32 mouse cellular contexts compared by ENCODE assay signal in genomic region chr2:144386296-144386695, GRCm38 (mm10). TPM values are rescaled to one million over a fixed set of nuclear protein-coding genes. Genes with fewer than 3 reads are reported as not detected.
DNase-seq lines count a peak whose midpoint lies in the region; ATAC-seq and TF ChIP-seq lines count a peak whose summit lies in the region.
"Had no signal": no experiment of that assay in that cellular context is flagged by ENCODE, and none has a peak within 500 bp of the region (broad histone marks: within the 10 kb centered on the region; RNA-seq: fewer than 3 reads in every experiment).

No protein-coding gene starts in this region.

- intact Hi-C loops in gastrocnemius, adult 2 months (cut with DNase I), result loop anchor here (10.0 kb wide), 1 partner anchor 209 kb away; the partner anchor contains the start of genes Dtd1 and Smim26
- intact Hi-C loops in heart, postnatal 36 days (cut with DNase I), result no loop called here

- no peak overlapping the region for H3K4me3 ChIP-seq in gastrocnemius, adult 2 months
- no peak overlapping the region for H3K4me3 ChIP-seq in heart, embryonic 14.5 days (ENCODE audit: control insufficient read depth in 1 of 2, insufficient read depth in 1 of 2, low read depth in 1 of 2, low read length in 2 of 2)
- H3K4me3 ChIP-seq in heart, embryonic 10.5 days, result no peak overlapping the region
- H3K4me3 ChIP-seq in heart, postnatal 0 days (ENCODE audit: low read depth, low read length), result no peak overlapping the region
- H3K4me3 ChIP-seq: embryonic facial prominence, embryonic 13.5 days; forebrain, embryonic 10.5 days; forebrain, embryonic 13.5 days; hindbrain, embryonic 10.5 days; hindbrain, embryonic 13.5 days; intestine, embryonic 15.5 days had no signal

- H3K9ac ChIP-seq in heart, embryonic 14.5 days (ENCODE audit: low read length), result no peak overlapping the region
- H3K9ac ChIP-seq in heart, postnatal 0 days (replicated peaks; ENCODE audit: low read depth, low read length), result no peak overlapping the region
- H3K9ac ChIP-seq: embryonic facial prominence, embryonic 13.5 days; forebrain, embryonic 13.5 days; hindbrain, embryonic 13.5 days; intestine, embryonic 15.5 days had no signal

- no peak for TF ChIP-seq EP300 in heart, postnatal 0 days (IDR thresholded peaks at IDR 0.05; ENCODE audit: low read depth)

- DNase-seq in gastrocnemius, adult 2 months, result peak; percentile 21
- no peak for DNase-seq in gastrocnemius, postnatal 4 days (ENCODE audit: low spot score in 2 of 2)
- DNase-seq in heart, embryonic 10.5 days (ENCODE audit: low spot score), result no peak
- no peak for DNase-seq in heart, postnatal 0 days (ENCODE audit: low spot score)
- no peak for DNase-seq in heart, postnatal 36 days
- DNase-seq in skeletal muscle tissue, adult 2 months (ENCODE audit: low read depth, low spot score), result peak; percentile 73
- DNase-seq: adrenal gland, adult 2 months; adrenal gland, postnatal 14 days; cerebellum, adult 11 months; cerebellum, adult 2 months; cerebellum, adult 9-11 months; cerebellum, postnatal 25 days; gastrocnemius, postnatal 10 days; kidney, adult 18-20 months; kidney, adult 9 months had no signal

- H3K27ac ChIP-seq in gastrocnemius, adult 2 months, result peak overlapping the region; percentile 87
- H3K27ac ChIP-seq in heart, embryonic 14.5 days (replicated peaks in 1 of 2; ENCODE audit: control insufficient read depth in 1 of 2, insufficient read depth in 1 of 2, low read depth in 2 of 2, low read length in 2 of 2), result peak overlapping the region in 1 of 2 experiments; percentile 45; a peak in 2 of 4 replicates
- H3K27ac ChIP-seq in heart, embryonic 10.5 days, result no peak overlapping the region
- H3K27ac ChIP-seq in heart, postnatal 0 days (ENCODE audit: low read depth), result no peak overlapping the region
- H3K27ac ChIP-seq: embryonic facial prominence, embryonic 13.5 days; forebrain, embryonic 10.5 days; forebrain, embryonic 13.5 days; hindbrain, embryonic 10.5 days; hindbrain, embryonic 13.5 days; intestine, embryonic 15.5 days had no signal

- H3K36me3 ChIP-seq in heart, embryonic 14.5 days (ENCODE audit: control insufficient read depth, insufficient read depth, low read length), result peaks cover 81% of the 10 kb centered on the region
- H3K36me3 ChIP-seq in heart, embryonic 10.5 days, result peaks cover 81% of the 10 kb centered on the region
- H3K36me3 ChIP-seq in heart, postnatal 0 days (replicated peaks; ENCODE audit: control insufficient read depth, insufficient read depth, low read length), result peaks cover 75% of the 10 kb centered on the region

- ATAC-seq in heart, embryonic 14.5 days (ENCODE audit: insufficient number of reproducible peaks, insufficient read depth, low FRiP score, low read depth), result peak; percentile 50; the same call in 1 of the 2 replicates
- peak; percentile 24; the same call in 1 of the 2 replicates for ATAC-seq in heart, postnatal 0 days (ENCODE audit: insufficient read depth, low read depth)
- ATAC-seq in frontal cortex, adult (ENCODE audit: low TSS enrichment), result no peak
- ATAC-seq: CD4-positive, CD25-positive, alpha-beta regulatory T cell, adult 4 months; forebrain, embryonic 13.5 days; forebrain, embryonic 16.5 days; hindbrain, embryonic 16.5 days; intestine, embryonic 15.5 days had no signal

- no peak overlapping the region for H3K4me2 ChIP-seq in heart, embryonic 14.5 days (ENCODE audit: low read length)
- no peak overlapping the region for H3K4me2 ChIP-seq in heart, postnatal 0 days (ENCODE audit: low read depth, low read length)
- H3K4me2 ChIP-seq: embryonic facial prominence, embryonic 13.5 days; forebrain, embryonic 13.5 days; heart, embryonic 11.5 days; hindbrain, embryonic 13.5 days; intestine, embryonic 15.5 days had no signal

- 51% methylated on average over 2 of the region's 2 CpGs for WGBS in heart, embryonic 14.5 days
- WGBS in heart, embryonic 10.5 days, result 62% methylated on average over 2 of the region's 2 CpGs
- WGBS in heart, postnatal 0 days, result 33% methylated on average over 2 of the region's 2 CpGs

- no peak for TF ChIP-seq CTCF in gastrocnemius, adult 2 months (IDR thresholded peaks at IDR 0.05)
- no peak for TF ChIP-seq CTCF in heart, postnatal 0 days (IDR thresholded peaks at IDR 0.05; ENCODE audit: low read depth)

- no peaks in the 10 kb centered on the region for H3K9me3 ChIP-seq in heart, embryonic 14.5 days (ENCODE audit: control insufficient read depth, low read length)
- H3K9me3 ChIP-seq in heart, embryonic 10.5 days, result no peaks in the 10 kb centered on the region
- H3K9me3 ChIP-seq in heart, postnatal 0 days (replicated peaks; ENCODE audit: control insufficient read depth, low read length), result no peaks in the 10 kb centered on the region; the same call in 1 of the 2 replicates
- H3K9me3 ChIP-seq: embryonic facial prominence, embryonic 13.5 days; hindbrain, embryonic 13.5 days; intestine, embryonic 15.5 days had no signal

- H3K27me3 ChIP-seq in heart, embryonic 14.5 days (ENCODE audit: control insufficient read depth, insufficient read depth, low read length), result no peaks in the 10 kb centered on the region
- H3K27me3 ChIP-seq in heart, embryonic 10.5 days (ENCODE audit: insufficient read depth, poor library complexity, severe bottlenecking), result no peaks in the 10 kb centered on the region
- H3K27me3 ChIP-seq in heart, postnatal 0 days (ENCODE audit: control insufficient read depth, insufficient read depth, low read length), result no peaks in the 10 kb centered on the region
- H3K27me3 ChIP-seq: embryonic facial prominence, embryonic 13.5 days; forebrain, embryonic 13.5 days; hindbrain, embryonic 13.5 days; intestine, embryonic 15.5 days had no signal

- H3K4me1 ChIP-seq in heart, embryonic 14.5 days (ENCODE audit: control insufficient read depth in 2 of 2, insufficient read depth in 2 of 2, low read length in 2 of 2), result peaks cover 0 to 9% of the 10 kb centered on the region in 2 experiments; a peak in 2 of 4 replicates
- 0 out of 2 replicates have a peak, but pooled peaks cover 2% of the 10 kb centered on the region for H3K4me1 ChIP-seq in heart, embryonic 10.5 days
- no peaks in the 10 kb centered on the region for H3K4me1 ChIP-seq in heart, postnatal 0 days (ENCODE audit: control insufficient read depth, insufficient read depth)
- H3K4me1 ChIP-seq: embryonic facial prominence, embryonic 13.5 days; forebrain, embryonic 10.5 days; forebrain, embryonic 13.5 days; hindbrain, embryonic 10.5 days; hindbrain, embryonic 13.5 days; intestine, embryonic 15.5 days had no signal

RNA-seq across cellular contexts. Expression of gene Pet117, which starts 17.5 kb away (rescaled TPM):
- 1 to 10 TPM; 5.2 to 8.4 TPM for total RNA-seq in gastrocnemius, adult 2 months (2021)
- 10 to 100 TPM in 1 of 2 experiments, 1 to 10 TPM in 1; 8.0 to 11.7 TPM for total RNA-seq in gastrocnemius, postnatal 4 days (2021)
- 1.2 TPM in 1 of 2 replicates, not detected in the other for polyA plus RNA-seq in heart, embryonic 14.5 days (2014; fragmentation: Nextera tagmentation; extraction: Ambion mirVana)
- not detected in 2 replicates for polyA plus RNA-seq in heart, embryonic 10.5 days (2016; fragmentation: Nextera tagmentation; extraction: Ambion mirVana)
- total RNA-seq in heart, postnatal 0 days (2014; rRNA removed; ENCODE audit: low replicate concordance), result not detected in 2 replicates
- 2.9 and 3.2 TPM in 2 replicates for polyA plus RNA-seq in heart, postnatal 0 days (2015; fragmentation: Nextera tagmentation; extraction: Ambion mirVana)
- total RNA-seq in heart, postnatal 36 days (2021), result 10 to 100 TPM in 1 of 2 experiments, 1 to 10 TPM in 1; 9.1 to 10.9 TPM
- total RNA-seq: common myeloid progenitor, adult 5-6 weeks; MEL had no signal
- polyA plus RNA-seq: adrenal gland, adult 2 months; cerebellum, adult 2 months; gonadal fat pad, adult 2 months had no signal

RNA-seq across cellular contexts. Expression of gene Kat14, which starts 17.5 kb away (rescaled TPM):
- total RNA-seq in gastrocnemius, adult 2 months (2021), result 10 to 100 TPM; 21.3 to 25.4 TPM
- 10 to 100 TPM; 33.1 to 37.6 TPM for total RNA-seq in gastrocnemius, postnatal 4 days (2021)
- 21.7 and 22.6 TPM in 2 replicates for polyA plus RNA-seq in heart, embryonic 14.5 days (2014; fragmentation: Nextera tagmentation; extraction: Ambion mirVana)
- 35.3 and 40.7 TPM in 2 replicates for polyA plus RNA-seq in heart, embryonic 10.5 days (2016; fragmentation: Nextera tagmentation; extraction: Ambion mirVana)
- 13.6 and 25.0 TPM in 2 replicates for total RNA-seq in heart, postnatal 0 days (2014; rRNA removed; ENCODE audit: low replicate concordance)
- polyA plus RNA-seq in heart, postnatal 0 days (2015; fragmentation: Nextera tagmentation; extraction: Ambion mirVana), result 17.9 and 20.2 TPM in 2 replicates
- total RNA-seq in heart, postnatal 36 days (2021), result 10 to 100 TPM; 22.6 to 23.3 TPM

RNA-seq across cellular contexts. Expression of gene Ovol2, which starts 54.4 kb away (rescaled TPM):
- not detected for total RNA-seq in gastrocnemius, adult 2 months (2021)
- not detected for total RNA-seq in gastrocnemius, postnatal 4 days (2021)
- polyA plus RNA-seq in heart, embryonic 14.5 days (2014; fragmentation: Nextera tagmentation; extraction: Ambion mirVana), result 0.18 TPM in 1 of 2 replicates, not detected in the other
- polyA plus RNA-seq in heart, embryonic 10.5 days (2016; fragmentation: Nextera tagmentation; extraction: Ambion mirVana), result 0.60 TPM in 1 of 2 replicates, not detected in the other
- not detected in 2 replicates for total RNA-seq in heart, postnatal 0 days (2014; rRNA removed; ENCODE audit: low replicate concordance)
- polyA plus RNA-seq in heart, postnatal 0 days (2015; fragmentation: Nextera tagmentation; extraction: Ambion mirVana), result not detected in 2 replicates
- not detected for total RNA-seq in heart, postnatal 36 days (2021)
- total RNA-seq: adrenal gland, adult 2 months; adrenal gland, postnatal 14 days; common myeloid progenitor, adult 5-6 weeks; gastrocnemius, postnatal 10 days; heart, postnatal 25 days; MEL had no signal
- polyA plus RNA-seq: adrenal gland, adult 2 months; C2C12; CD4-positive, CD25-positive, alpha-beta regulatory T cell, adult 4 months; cerebellum, adult 2 months; forebrain, embryonic 13.5 days; forebrain, embryonic 16.5 days; hindbrain, embryonic 13.5 days; hindbrain, embryonic 16.5 days had no signal

Comparison
In these comparisons a context has a peak if more than half of its experiments do, and no peak if none do; other contexts are left out.
1. DNase-seq: peak in gastrocnemius, adult 2 months (single experiment) and skeletal muscle tissue, adult 2 months (single experiment); none in gastrocnemius, postnatal 4 days (0 of 2), heart, embryonic 10.5 days (single experiment), heart, postnatal 0 days (single experiment) and heart, postnatal 36 days (0 of 2).